Mouse (Mus musculus) liver, embryonic 11.5 days (tissue): ENCODE measurements around the gene Dglucy. TPM values are rescaled to one million over a fixed set of nuclear protein-coding genes. Genes with fewer than 3 reads are reported as not detected.

ENCODE experiments used
- ATAC-seq: fragments of 200-750 bp; cut with Nextera tagmentation; replicated peaks from 2 replicates; pipeline ENCODE4 v1.8.0; 2017; ENCODE audit warnings: moderate number of reproducible peaks, mild to moderate bottlenecking, moderate TSS enrichment, moderate library complexity; ENCODE audit not compliant: low FRiP score
- DNase-seq: peaks from one replicate; pipeline ENCODE4 v3.0.0-alpha.2; 2017; ENCODE audit warnings: low spot score
- H3K27ac ChIP-seq: fragments of 300-500 bp; sonication (generic); 2 replicates; pipeline ENCODE4 v1.5.1; 2014; ENCODE audit warnings: mild to moderate bottlenecking, low read depth, low read length, control low read depth
- H3K27me3 ChIP-seq: fragments of 300-500 bp; sonication (generic); replicated peaks from 2 replicates; pipeline ENCODE4 v1.6.1; 2014; ENCODE audit warnings: low read length, mixed read lengths; ENCODE audit not compliant: control insufficient read depth, insufficient read depth
- H3K36me3 ChIP-seq: fragments of 300-500 bp; sonication (generic); 2 replicates; pipeline ENCODE4 v1.6.1; 2014; ENCODE audit warnings: mild to moderate bottlenecking, low read length, moderate library complexity, mixed read lengths; ENCODE audit not compliant: control insufficient read depth, insufficient read depth
- H3K4me1 ChIP-seq: fragments of 300-500 bp; sonication (generic); replicated peaks from 2 replicates; pipeline ENCODE4 v1.6.1; 2014; ENCODE audit warnings: low read length, mixed read lengths; ENCODE audit not compliant: control insufficient read depth, insufficient read depth
- H3K4me2 ChIP-seq: fragments of 300-500 bp; sonication (generic); 2 replicates; pipeline ENCODE4 v1.6.1; 2014; ENCODE audit warnings: mild to moderate bottlenecking, control low read depth, moderate library complexity
- H3K4me3 ChIP-seq: fragments of 300-500 bp; sonication (generic); 2 replicates; pipeline ENCODE4 v1.5.1; 2014; ENCODE audit warnings: low read depth, low read length, control low read depth
- H3K9ac ChIP-seq: fragments of 300-500 bp; sonication (generic); 2 replicates; pipeline ENCODE4 v1.6.1; 2014; ENCODE audit warnings: low read depth, low read length, control low read depth
- H3K9me3 ChIP-seq: fragments of 300-500 bp; sonication (generic); 2 replicates; pipeline ENCODE4 v1.6.1; 2016; ENCODE audit warnings: low read length, inconsistent platforms, mixed read lengths; ENCODE audit not compliant: control insufficient read depth
- WGBS: fragments of 180-500 bp; shearing (Covaris S2); extraction: QIAGEN DNeasy Blood & Tissue Kit; methylation state at CpG from one replicate; pipeline ENCODE4 v1.1.7; 2014; 5-methylcytosine and 5-hydroxymethylcytosine counted together
- polyA plus RNA-seq: library from polyadenylated mRNA; unstranded; fragments of >200 nt; fragmentation: Nextera tagmentation; extraction: Ambion mirVana; gene quantifications from 2 replicates; pipeline ENCODE4 v1.2.1, GENCODE M21; 2014

Gene Dglucy
- polyA plus RNA-seq, 1 experiment from 2014 or later, result 0.14 TPM

DNA sequence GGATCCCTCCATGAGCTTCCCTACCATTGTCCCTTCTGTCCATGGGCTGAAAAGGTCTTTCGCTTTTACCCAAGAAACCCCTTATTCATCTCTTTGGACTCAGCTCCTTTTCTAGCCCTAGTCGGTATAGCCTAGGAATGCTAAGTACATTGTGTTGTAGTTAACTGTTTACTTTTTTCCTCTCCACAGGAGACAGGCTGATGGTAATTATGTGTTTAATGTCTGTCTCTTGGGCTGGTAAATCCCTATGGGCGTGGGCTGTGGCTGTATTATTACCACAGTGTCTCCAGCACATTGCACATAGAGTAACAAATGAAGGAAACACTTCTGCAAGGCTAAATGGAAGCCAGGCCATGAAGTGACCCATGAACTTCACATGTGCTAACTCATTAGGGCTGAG, 35.8 kb downstream of the Dglucy start:
- DNase-seq (peak; percentile 15), ATAC-seq (no peak)
- no peak overlapping the region for H3K27ac ChIP-seq
- no peaks in the 10 kb centered on the region for H3K27me3 ChIP-seq
- H3K9me3 ChIP-seq, result no peaks in the 10 kb centered on the region
- WGBS, result 69% methylated on average over 3 of the region's 3 CpGs
- no peak overlapping the region for H3K4me2 ChIP-seq
- H3K4me1 ChIP-seq, result no peaks in the 10 kb centered on the region
- H3K4me3 ChIP-seq, result no peak overlapping the region
- H3K36me3 ChIP-seq, result no peaks in the 10 kb centered on the region
- H3K9ac ChIP-seq, result no peak overlapping the region

DNA sequence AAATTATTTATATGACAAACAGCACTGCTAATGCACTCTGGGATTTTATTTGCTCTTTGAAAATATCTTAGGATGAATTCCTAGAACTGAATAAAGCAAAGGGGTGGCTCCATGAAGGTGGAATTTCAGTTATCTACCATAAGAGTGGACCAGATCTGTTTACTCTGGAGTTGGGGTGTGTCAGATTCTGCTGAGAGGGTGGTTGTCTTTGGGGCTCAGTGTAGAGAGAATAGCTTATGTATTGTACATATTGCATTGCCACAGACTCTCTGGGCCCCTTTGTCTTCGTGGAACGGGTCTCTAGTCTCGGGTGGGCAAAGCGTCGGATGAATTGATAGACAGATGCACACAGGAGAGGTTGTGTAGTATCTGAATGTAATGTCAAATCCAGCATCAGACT, 38.0 kb downstream of the Dglucy start:
- no peak for ATAC-seq
- no peak overlapping the region for H3K27ac ChIP-seq

DNA sequence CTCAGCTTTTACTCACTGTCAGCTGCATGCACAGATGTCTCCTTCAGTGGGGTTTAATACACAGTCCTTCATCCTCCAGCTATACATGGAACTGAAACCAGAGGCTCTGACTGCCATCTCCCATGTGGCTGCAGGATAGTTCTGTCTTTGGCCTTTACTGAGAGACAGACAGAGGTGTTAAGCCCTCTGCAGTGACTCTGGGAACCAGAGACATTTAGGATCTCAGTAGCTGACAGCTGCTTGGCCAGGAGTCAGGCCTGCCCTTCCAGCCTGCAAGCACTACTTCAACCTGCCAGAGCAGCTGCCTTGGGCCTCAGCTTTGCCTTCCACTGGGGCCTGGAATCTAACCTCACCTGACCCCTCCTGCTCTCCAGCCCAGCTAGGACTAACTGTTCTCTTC, 41.1 kb downstream of the Dglucy start:
- H3K4me3 ChIP-seq, result no peak overlapping the region
- no peak for DNase-seq
- ATAC-seq, result no peak
- no peak overlapping the region for H3K9ac ChIP-seq
- H3K4me2 ChIP-seq, result no peak overlapping the region
- no peaks in the 10 kb centered on the region for H3K36me3 ChIP-seq
- no peaks in the 10 kb centered on the region for H3K4me1 ChIP-seq
- no peak overlapping the region for H3K27ac ChIP-seq
- H3K9me3 ChIP-seq, result no peaks in the 10 kb centered on the region
- H3K27me3 ChIP-seq, result no peaks in the 10 kb centered on the region

More for the DNA sequence above, 38.0 kb downstream of the Dglucy start:
- no peak overlapping the region for H3K4me2 ChIP-seq
- no peak overlapping the region for H3K9ac ChIP-seq
- WGBS, result 94% methylated on average over 5 of the region's 5 CpGs
- no peaks in the 10 kb centered on the region for H3K36me3 ChIP-seq
- H3K4me1 ChIP-seq, result no peaks in the 10 kb centered on the region
- no peaks in the 10 kb centered on the region for H3K9me3 ChIP-seq
- DNase-seq, result peak; percentile 3
- H3K27me3 ChIP-seq, result no peaks in the 10 kb centered on the region
- H3K4me3 ChIP-seq, result no peak overlapping the region

DNA sequence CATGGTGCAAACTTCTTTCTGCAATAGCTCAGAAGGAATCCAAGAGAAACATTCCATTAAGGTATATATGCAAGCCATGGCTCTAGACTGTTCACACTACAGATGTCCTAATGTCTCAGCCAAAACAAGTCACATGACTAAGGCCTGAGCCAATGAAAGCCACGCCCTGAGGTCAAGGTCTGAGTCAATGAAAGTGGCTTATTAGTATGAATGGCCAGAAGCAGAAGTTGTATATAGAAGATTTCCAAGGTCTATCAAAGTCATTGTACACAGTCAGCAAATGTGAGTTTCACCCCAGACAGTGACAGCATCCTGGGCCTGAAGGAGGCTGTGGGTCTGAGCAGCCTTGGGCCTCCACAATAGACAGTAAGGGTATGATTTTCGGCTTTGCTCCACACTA, 52.2 kb downstream of the Dglucy start:
- no peaks in the 10 kb centered on the region for H3K36me3 ChIP-seq

DNA sequence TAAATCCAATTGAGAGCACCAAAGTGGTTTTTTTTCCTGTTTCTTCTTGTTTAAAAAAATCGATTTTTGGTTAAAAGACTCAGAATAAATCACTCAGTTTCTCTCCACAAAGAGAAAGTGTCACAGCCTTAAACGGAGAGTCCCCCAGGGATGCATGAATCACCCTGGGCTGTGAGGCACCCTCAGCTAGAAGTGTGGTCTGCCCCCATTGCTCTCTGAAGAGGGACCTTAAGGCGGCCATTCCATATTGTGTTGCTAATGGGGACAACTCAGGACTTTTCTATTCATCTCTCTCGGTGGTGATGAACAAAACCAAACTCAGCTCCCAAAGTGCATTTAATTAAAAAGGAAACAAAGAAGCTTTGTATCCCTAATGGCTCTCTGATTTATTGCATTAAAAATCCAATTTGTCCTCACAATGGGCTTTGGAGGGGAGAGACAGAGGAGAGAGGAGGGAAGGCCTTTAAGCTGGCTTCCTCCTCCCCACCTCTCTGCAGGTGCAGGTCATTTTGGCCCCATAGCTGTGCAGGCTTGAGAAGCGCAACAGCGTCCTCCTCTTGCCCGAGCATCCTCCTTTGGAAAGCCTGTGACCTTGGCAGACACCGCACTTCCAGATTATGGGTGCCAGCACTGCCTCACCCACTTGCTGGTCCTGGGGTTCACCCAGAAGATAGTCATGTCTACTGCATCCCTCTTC, 52.9 kb downstream of the Dglucy start:
- Histone ChIP-seq H3K9me3 (no peaks in the 10 kb centered on the region), H3K4me3 (no peak overlapping the region), H3K4me2 (no peak overlapping the region), H3K9ac (no peak overlapping the region), H3K27me3 (no peaks in the 10 kb centered on the region), H3K36me3 (no peaks in the 10 kb centered on the region), H3K27ac (no peak overlapping the region), H3K4me1 (no peaks in the 10 kb centered on the region)
- WGBS, result 79% methylated on average over 8 of the region's 8 CpGs
- DNase-seq, result no peak
- no peak for ATAC-seq

More for the DNA sequence above, 52.2 kb downstream of the Dglucy start:
- Histone ChIP-seq H3K27ac (no peak overlapping the region), H3K9ac (no peak overlapping the region), H3K9me3 (no peaks in the 10 kb centered on the region), H3K4me2 (no peak overlapping the region), H3K4me3 (no peak overlapping the region), H3K4me1 (no peaks in the 10 kb centered on the region), H3K27me3 (no peaks in the 10 kb centered on the region)
- no peak for DNase-seq
- no peak for ATAC-seq
- WGBS, result 83% methylated on average over 2 of the region's 2 CpGs

DNA sequence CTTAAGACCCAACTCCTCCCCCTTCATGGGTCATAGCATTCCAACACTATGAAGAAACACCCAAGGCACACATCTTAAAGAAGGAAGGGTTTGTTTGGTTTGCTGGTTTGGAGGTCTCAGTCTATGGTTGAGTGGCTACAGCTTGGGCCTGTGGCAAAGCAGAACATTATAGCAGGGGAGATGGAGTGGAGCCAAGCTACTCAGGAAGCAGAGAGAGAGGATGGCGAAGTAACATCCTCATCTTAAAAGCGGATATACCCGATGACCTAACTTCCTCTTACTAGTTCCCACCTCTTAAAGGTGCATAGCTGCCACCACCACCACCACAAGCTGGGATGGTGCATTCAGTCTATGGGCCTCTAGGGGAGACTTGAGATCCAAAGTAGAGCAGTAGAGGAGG, 58.4 kb downstream of the Dglucy start:
- no peaks in the 10 kb centered on the region for H3K36me3 ChIP-seq
- H3K9ac ChIP-seq, result no peak overlapping the region
- H3K4me2 ChIP-seq, result no peak overlapping the region
- ATAC-seq (no peak), DNase-seq (no peak)
- H3K9me3 ChIP-seq, result no peaks in the 10 kb centered on the region
- WGBS, result 49% methylated on average over 3 of the region's 3 CpGs
- H3K4me1 ChIP-seq, result no peaks in the 10 kb centered on the region; the same call in 1 of the 2 replicates
- no peaks in the 10 kb centered on the region for H3K27me3 ChIP-seq
- no peak overlapping the region for H3K4me3 ChIP-seq
- H3K27ac ChIP-seq, result no peak overlapping the region

DNA sequence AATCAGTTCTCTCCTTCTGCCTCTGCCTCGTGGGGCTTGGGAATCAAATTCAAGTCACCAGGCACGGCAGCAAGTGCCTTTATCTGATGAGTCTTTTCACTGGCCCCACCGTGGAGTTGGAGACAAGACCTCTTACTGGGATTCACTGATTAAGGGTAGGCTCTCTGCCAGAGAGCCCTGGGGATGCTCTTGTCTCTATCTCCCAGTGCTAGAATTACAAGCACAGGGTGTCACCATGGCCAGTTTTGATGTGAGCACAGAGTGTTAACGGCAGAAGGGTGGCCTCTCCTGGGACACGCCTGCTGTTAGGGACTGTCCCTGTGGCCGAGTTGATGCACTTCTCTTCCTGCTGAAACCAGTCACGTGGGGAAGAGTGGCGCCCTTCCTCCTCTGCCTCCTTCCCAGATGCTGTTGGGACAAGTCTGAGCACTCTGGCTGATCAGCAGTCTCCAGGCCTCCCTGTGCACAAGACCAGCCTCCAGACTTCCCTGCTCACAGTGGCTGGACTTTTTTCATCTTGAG, 60.3 kb downstream of the Dglucy start:
- ATAC-seq (no peak), DNase-seq (no peak)
- 22% methylated on average over 8 of the region's 8 CpGs for WGBS
- no peak overlapping the region for H3K27ac ChIP-seq
- H3K4me1 ChIP-seq, result no peaks in the 10 kb centered on the region; the same call in 1 of the 2 replicates
- H3K4me2 ChIP-seq, result no peak overlapping the region
- H3K9ac ChIP-seq, result no peak overlapping the region
- no peak overlapping the region for H3K4me3 ChIP-seq
- no peaks in the 10 kb centered on the region for H3K9me3 ChIP-seq
- H3K27me3 ChIP-seq, result no peaks in the 10 kb centered on the region
- H3K36me3 ChIP-seq, result no peaks in the 10 kb centered on the region

DNA sequence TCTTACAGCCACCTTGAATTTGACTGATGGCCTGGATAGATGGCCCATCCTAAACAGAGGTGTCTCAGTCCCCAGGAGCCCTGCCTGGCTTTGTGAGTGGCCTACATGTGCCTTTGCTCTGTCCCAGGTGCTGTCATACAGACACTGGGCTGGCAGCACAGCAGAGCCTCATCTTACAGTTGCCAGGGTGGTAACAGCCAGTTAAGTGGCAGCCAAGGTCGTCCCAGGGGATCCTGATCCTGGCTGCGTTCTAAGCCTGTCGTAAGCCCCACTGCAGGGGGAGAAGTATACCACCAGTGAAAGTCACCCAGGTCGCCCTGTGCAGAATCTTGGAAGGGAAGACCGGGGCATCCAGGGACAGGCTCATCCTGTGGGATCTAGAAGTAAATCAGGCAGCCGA, 61.1 kb downstream of the Dglucy start:
- Histone ChIP-seq H3K4me3 (no peak overlapping the region), H3K4me1 (no peaks in the 10 kb centered on the region; the same call in 1 of the 2 replicates), H3K36me3 (no peaks in the 10 kb centered on the region), H3K9me3 (no peaks in the 10 kb centered on the region), H3K27ac (no peak overlapping the region), H3K4me2 (no peak overlapping the region), H3K27me3 (no peaks in the 10 kb centered on the region), H3K9ac (no peak overlapping the region)
- 80% methylated on average over 6 of the region's 6 CpGs for WGBS
- DNase-seq (peak; percentile 28), ATAC-seq (no peak)

DNA sequence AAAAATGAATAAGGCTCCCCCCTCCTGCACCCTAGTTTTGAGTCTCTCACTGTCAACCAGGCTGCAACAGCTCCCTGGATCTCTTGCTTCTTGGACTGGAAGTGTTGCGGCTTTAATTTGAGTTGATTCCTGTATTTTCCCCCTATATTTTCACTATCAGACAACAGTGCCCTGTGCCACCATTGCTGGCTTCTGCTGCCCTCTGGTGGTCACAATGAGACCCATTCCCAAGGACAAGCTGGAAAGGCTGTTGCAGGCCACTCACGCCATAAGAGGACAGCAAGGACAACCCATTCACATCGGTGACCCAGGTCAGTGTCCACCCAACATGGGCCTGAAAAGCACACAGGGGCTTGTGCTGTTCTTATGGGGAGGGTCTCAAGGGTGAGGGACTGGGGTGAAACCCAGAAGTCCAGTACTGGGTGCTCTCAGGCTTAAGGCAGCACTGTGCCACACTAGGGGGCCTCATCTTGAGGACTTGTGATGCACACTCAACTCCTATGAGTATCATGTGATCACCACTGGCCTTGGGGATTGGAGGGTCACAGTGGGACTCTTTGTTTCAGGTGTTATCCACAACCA, 62.4 kb downstream of the Dglucy start:
- Histone ChIP-seq H3K4me3 (no peak overlapping the region), H3K9ac (no peak overlapping the region), H3K9me3 (no peaks in the 10 kb centered on the region), H3K4me1 (no peaks in the 10 kb centered on the region; the same call in 1 of the 2 replicates), H3K27ac (no peak overlapping the region), H3K36me3 (no peaks in the 10 kb centered on the region), H3K27me3 (no peaks in the 10 kb centered on the region), H3K4me2 (no peak overlapping the region)
- peak; percentile 40; the same call in 1 of the 2 replicates for ATAC-seq
- DNase-seq, result peak; percentile 65
- WGBS, result 31% methylated on average over 3 of the region's 3 CpGs
